Mouse (Mus musculus): ENCODE results near the gene Cldn18. TPM values are rescaled to one million over a fixed set of nuclear protein-coding genes. Genes with fewer than 3 reads are reported as not detected.

Gene Cldn18
- 0.26 TPM for polyA plus RNA-seq (2017; shearing (Covaris generic))

GRCm38 (mm10) chr9:99717134-99717533 lies at the start of gene Cldn18:
Cldn18 (minus strand) TSS chr9:99717267.

Other genes starting within 250 kb of the Cldn18 start
- gene Armc8, start 148.4 kb downstream of the Cldn18 start, polyA plus RNA-seq (2017; shearing (Covaris generic)) = 31.2 TPM
- 40.0 TPM for gene Dbr1, start 141.5 kb downstream of the Cldn18 start, polyA plus RNA-seq (2017; shearing (Covaris generic))
- not detected for gene A4gnt, start 104.8 kb downstream of the Cldn18 start, polyA plus RNA-seq (2017; shearing (Covaris generic))
- not detected for gene Dzip1l, start 87.8 kb downstream of the Cldn18 start, polyA plus RNA-seq (2017; shearing (Covaris generic))
- not detected for gene Sox14, start 158.9 kb upstream of the Cldn18 start, polyA plus RNA-seq (2017; shearing (Covaris generic))